Mouse (Mus musculus) hindbrain, embryonic 11.5 days (tissue): ENCODE measurements at regions not wholly inside any gene's neighbourhood (a gene's known extent, or its start where the extent isn't known, plus 50 kb on each side); places are given as distances from the start of the nearest gene placed in this dataset.

ENCODE experiments used
- ATAC-seq: fragments of 200-750 bp; cut with Nextera tagmentation; 2 replicates; pipeline ENCODE4 v1.8.0; 2017; ENCODE audit warnings: mild to moderate bottlenecking, moderate TSS enrichment, moderate library complexity; ENCODE audit not compliant: low FRiP score
- DNase-seq: peaks from one replicate; pipeline ENCODE4 v3.0.0-alpha.2; 2015; ENCODE audit warnings: low spot score
- H3K27ac ChIP-seq: fragments of 300-500 bp; sonication (generic); 2 replicates; pipeline ENCODE4 v1.5.1; 2014; ENCODE audit warnings: mild to moderate bottlenecking, low read depth, low read length
- H3K27me3 ChIP-seq: fragments of 300-500 bp; sonication (generic); 2 replicates; pipeline ENCODE4 v1.6.1; 2014; ENCODE audit warnings: mild to moderate bottlenecking, low read length, moderate library complexity, mixed read lengths; ENCODE audit not compliant: control insufficient read depth, insufficient read depth
- H3K36me3 ChIP-seq: fragments of 300-500 bp; sonication (generic); 2 replicates; pipeline ENCODE4 v1.6.1; 2014; ENCODE audit warnings: mild to moderate bottlenecking, low read length, moderate library complexity, mixed read lengths; ENCODE audit not compliant: control insufficient read depth, insufficient read depth
- H3K4me1 ChIP-seq: fragments of 300-500 bp; sonication (generic); replicated peaks from 2 replicates; pipeline ENCODE4 v1.6.1; 2014; ENCODE audit warnings: low read length, mixed read lengths; ENCODE audit not compliant: control insufficient read depth, insufficient read depth
- H3K4me2 ChIP-seq: fragments of 300-500 bp; sonication (generic); replicated peaks from 2 replicates; pipeline ENCODE4 v1.6.1; 2014; ENCODE audit warnings: mild to moderate bottlenecking, low read depth, low read length
- H3K4me3 ChIP-seq: fragments of 300-500 bp; sonication (generic); 2 replicates; pipeline ENCODE4 v1.5.1; 2014; ENCODE audit warnings: low read depth, low read length
- H3K9ac ChIP-seq: fragments of 300-500 bp; sonication (generic); 2 replicates; pipeline ENCODE4 v1.6.1; 2014; ENCODE audit warnings: low read depth, low read length
- H3K9me3 ChIP-seq: fragments of 300-500 bp; sonication (generic); 2 replicates; pipeline ENCODE4 v1.6.1; 2016; ENCODE audit warnings: low read length; ENCODE audit not compliant: control insufficient read depth
- WGBS: fragments of 180-500 bp; shearing (Covaris S2); extraction: QIAGEN DNeasy Blood & Tissue Kit; methylation state at CpG from one replicate; pipeline ENCODE4 v1.1.7; 2014; 5-methylcytosine and 5-hydroxymethylcytosine counted together

GRCm38 (mm10) chr2:168424277-168425099, 143.0 kb upstream of the Kcng1 start:
- 78% methylated on average over 20 of the region's 20 CpGs for WGBS
- H3K4me1 ChIP-seq: no peaks in the 10 kb centered on the region
- H3K4me2 ChIP-seq: no peak overlapping the region

GRCm38 (mm10) chr2:168423551-168423950, 142.0 kb upstream of the Kcng1 start:
- Histone ChIP-seq H3K9ac (no peak overlapping the region), H3K27me3 (no peaks in the 10 kb centered on the region), H3K4me2 (no peak overlapping the region), H3K4me3 (no peak overlapping the region), H3K4me1 (no peaks in the 10 kb centered on the region), H3K36me3 (no peaks in the 10 kb centered on the region), H3K9me3 (no peaks in the 10 kb centered on the region), H3K27ac (no peak overlapping the region)
- DNase-seq: peak; percentile 66
- 62% methylated on average over 6 of the region's 6 CpGs for WGBS
- ATAC-seq: no peak

More at GRCm38 (mm10) chr2:168424277-168425099, 143.0 kb upstream of the Kcng1 start:
- Histone ChIP-seq H3K9me3 (no peaks in the 10 kb centered on the region), H3K4me3 (no peak overlapping the region), H3K36me3 (no peaks in the 10 kb centered on the region), H3K9ac (no peak overlapping the region), H3K27ac (no peak overlapping the region), H3K27me3 (no peaks in the 10 kb centered on the region)
- ATAC-seq (no peak), DNase-seq (no peak)

- Histone ChIP-seq H3K9me3 (no peaks in the 10 kb centered on the region), H3K4me2 (no peak overlapping the region), H3K36me3 (no peaks in the 10 kb centered on the region), H3K27me3 (no peaks in the 10 kb centered on the region), H3K4me3 (no peak overlapping the region), H3K9ac (no peak overlapping the region), H3K27ac (no peak overlapping the region), H3K4me1 (no peaks in the 10 kb centered on the region)
- DNase-seq (peak; percentile 47), ATAC-seq (no peak)
- 26% methylated on average over 17 of the region's 17 CpGs for WGBS
Measured at GRCm38 (mm10) chr2:168415140-168415539, 133.6 kb upstream of the Kcng1 start.

- Histone ChIP-seq H3K9me3 (no peaks in the 10 kb centered on the region), H3K4me3 (no peak overlapping the region), H3K27ac (no peak overlapping the region), H3K9ac (no peak overlapping the region), H3K4me1 (no peaks in the 10 kb centered on the region), H3K36me3 (no peaks in the 10 kb centered on the region), H3K4me2 (no peak overlapping the region), H3K27me3 (no peaks in the 10 kb centered on the region)
- DNase-seq (no peak), ATAC-seq (no peak)
- 87% methylated on average over 18 of the region's 18 CpGs for WGBS
Measured at GRCm38 (mm10) chr2:168414110-168414872, 132.8 kb upstream of the Kcng1 start.

- H3K27me3 ChIP-seq: no peaks in the 10 kb centered on the region
- H3K4me1 ChIP-seq: no peaks in the 10 kb centered on the region
- ATAC-seq (no peak), DNase-seq (peak; percentile 42)
- H3K9me3 ChIP-seq: no peaks in the 10 kb centered on the region
- no peaks in the 10 kb centered on the region for H3K36me3 ChIP-seq
- no peak overlapping the region for H3K4me2 ChIP-seq
- 58% methylated on average over 6 of the region's 6 CpGs for WGBS
- no peak overlapping the region for H3K9ac ChIP-seq
- H3K4me3 ChIP-seq: no peak overlapping the region
- H3K27ac ChIP-seq: no peak overlapping the region
Measured at GRCm38 (mm10) chr2:168412853-168413252, 131.3 kb upstream of the Kcng1 start.

- H3K27me3 ChIP-seq: no peaks in the 10 kb centered on the region
- no peak for ATAC-seq
Measured at GRCm38 (mm10) chr2:168402782-168403513, 121.4 kb upstream of the Kcng1 start.

GRCm38 (mm10) chr2:168399088-168399709, 117.7 kb upstream of the Kcng1 start:
- H3K4me1 ChIP-seq: no peaks in the 10 kb centered on the region
- H3K4me2 ChIP-seq: no peak overlapping the region
- H3K9ac ChIP-seq: no peak overlapping the region
- H3K9me3 ChIP-seq: no peaks in the 10 kb centered on the region
- WGBS: 70% methylated on average over 14 of the region's 14 CpGs
- H3K27ac ChIP-seq: no peak overlapping the region
- no peaks in the 10 kb centered on the region for H3K36me3 ChIP-seq
- H3K4me3 ChIP-seq: no peak overlapping the region
- no peaks in the 10 kb centered on the region for H3K27me3 ChIP-seq
- no peak for DNase-seq
- ATAC-seq: no peak

More at GRCm38 (mm10) chr2:168402782-168403513, 121.4 kb upstream of the Kcng1 start:
- no peak overlapping the region for H3K27ac ChIP-seq
- H3K4me1 ChIP-seq: no peaks in the 10 kb centered on the region
- no peaks in the 10 kb centered on the region for H3K36me3 ChIP-seq
- no peaks in the 10 kb centered on the region for H3K9me3 ChIP-seq
- WGBS: 62% methylated on average over 16 of the region's 16 CpGs
- H3K4me3 ChIP-seq: no peak overlapping the region
- H3K9ac ChIP-seq: no peak overlapping the region
- H3K4me2 ChIP-seq: no peak overlapping the region
- no peak for DNase-seq

GRCm38 (mm10) chr2:168396316-168396715, 114.8 kb upstream of the Kcng1 start:
- H3K9me3 ChIP-seq: no peaks in the 10 kb centered on the region
- no peaks in the 10 kb centered on the region for H3K36me3 ChIP-seq
- ATAC-seq: no peak
- WGBS: 65% methylated on average over 3 of the region's 3 CpGs
- H3K4me2 ChIP-seq: no peak overlapping the region
- no peaks in the 10 kb centered on the region for H3K27me3 ChIP-seq
- no peak overlapping the region for H3K4me3 ChIP-seq
- H3K4me1 ChIP-seq: no peaks in the 10 kb centered on the region
- no peak overlapping the region for H3K9ac ChIP-seq
- DNase-seq: no peak
- no peak overlapping the region for H3K27ac ChIP-seq
